Mouse (Mus musculus) testis, adult 2 months (tissue): ENCODE data around the gene Adgrl2. TPM values are rescaled to one million over a fixed set of nuclear protein-coding genes. Genes with fewer than 3 reads are reported as not detected.

Experiments used
- H3K27ac ChIP-seq: fragments of 200-500 bp; 2 replicates; pipeline ENCODE4 v1.5.1; 2012; ENCODE audit warnings: low read depth, low read length; ENCODE audit not compliant: control insufficient read depth, insufficient read depth
- H3K27me3 ChIP-seq: fragments of 200-500 bp; 2 replicates; pipeline ENCODE4 v1.6.1; 2012; ENCODE audit warnings: mild to moderate bottlenecking, low read length, moderate library complexity; ENCODE audit not compliant: control insufficient read depth, insufficient read depth
- H3K36me3 ChIP-seq: fragments of 200-500 bp; 2 replicates; pipeline ENCODE4 v1.6.1; 2012; ENCODE audit warnings: mild to moderate bottlenecking, low read length; ENCODE audit not compliant: control insufficient read depth, insufficient read depth
- H3K4me1 ChIP-seq: fragments of 200-500 bp; 2 replicates; pipeline ENCODE4 v1.6.1; 2012; ENCODE audit warnings: low read length; ENCODE audit not compliant: control insufficient read depth, insufficient read depth
- H3K4me3 ChIP-seq: fragments of 200-500 bp; 2 replicates; pipeline ENCODE4 v1.5.1; 2012; ENCODE audit warnings: low read depth, mild to moderate bottlenecking, low read length, moderate library complexity, mixed read lengths; ENCODE audit not compliant: control insufficient read depth
- CTCF ChIP-seq: fragments of 200-500 bp; IDR thresholded peaks from 2 replicates; pipeline ENCODE4 v1.5.1; 2012; ENCODE audit warnings: low read depth, mild to moderate bottlenecking, inconsistent platforms, low read length, moderate library complexity; ENCODE audit not compliant: control insufficient read depth, insufficient read depth, insufficient replicate concordance
- POLR2A ChIP-seq: fragments of 200-500 bp; IDR thresholded peaks from 2 replicates; pipeline ENCODE4 v1.6.1; 2012; ENCODE audit warnings: low read depth, mild to moderate bottlenecking, inconsistent platforms, low read length, moderate library complexity; ENCODE audit not compliant: control insufficient read depth
- polyA plus RNA-seq: library from polyadenylated mRNA; depleted of rRNA; stranded (reverse); fragments of >200 nt; gene quantifications from 2 replicates; pipeline ENCODE4 v1.2.3, GENCODE M21; 2012

The Adgrl2 gene
- polyA plus RNA-seq, 1 experiment, result 12.9 TPM

DNA sequence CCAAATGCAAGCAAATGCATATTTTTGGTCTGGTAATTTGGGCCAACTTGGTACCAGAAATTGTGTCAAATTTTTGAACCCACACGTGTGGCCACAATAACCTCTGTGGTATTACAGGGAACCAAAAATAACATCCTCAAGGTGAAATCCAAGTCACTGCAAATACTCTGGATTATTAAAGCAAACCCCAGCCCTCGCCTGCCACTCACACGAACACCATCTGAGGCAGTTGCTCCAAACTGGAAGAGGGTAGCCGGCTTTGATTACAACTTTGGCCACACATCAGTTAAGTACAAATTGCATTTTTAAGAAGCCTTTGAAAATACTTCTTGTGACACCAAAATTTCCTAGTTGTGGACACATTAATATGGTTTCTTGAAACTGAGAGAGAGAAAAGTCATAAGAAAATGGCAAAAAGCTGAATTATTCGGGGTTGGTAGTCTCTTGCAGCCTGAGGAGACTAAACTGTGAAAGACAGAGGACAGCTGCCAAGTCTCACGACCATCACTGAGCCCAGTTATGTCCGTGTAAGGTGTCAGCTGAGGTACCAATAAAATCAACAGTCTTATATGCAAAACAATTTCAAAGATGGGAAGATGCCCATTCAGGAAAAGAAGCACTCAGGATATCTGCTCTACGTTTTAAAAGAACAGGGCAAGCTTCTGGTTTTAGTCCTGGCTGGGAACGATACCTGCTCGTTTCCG is 18.3 kb downstream of the Adgrl2 start:
- Histone ChIP-seq H3K27ac (no peak overlapping the region), H3K4me3 (no peak overlapping the region), H3K27me3 (no peaks in the 10 kb centered on the region), H3K4me1 (no peaks in the 10 kb centered on the region), H3K36me3 (no peaks in the 10 kb centered on the region)
- TF ChIP-seq POLR2A (no peak), CTCF (no peak)

DNA sequence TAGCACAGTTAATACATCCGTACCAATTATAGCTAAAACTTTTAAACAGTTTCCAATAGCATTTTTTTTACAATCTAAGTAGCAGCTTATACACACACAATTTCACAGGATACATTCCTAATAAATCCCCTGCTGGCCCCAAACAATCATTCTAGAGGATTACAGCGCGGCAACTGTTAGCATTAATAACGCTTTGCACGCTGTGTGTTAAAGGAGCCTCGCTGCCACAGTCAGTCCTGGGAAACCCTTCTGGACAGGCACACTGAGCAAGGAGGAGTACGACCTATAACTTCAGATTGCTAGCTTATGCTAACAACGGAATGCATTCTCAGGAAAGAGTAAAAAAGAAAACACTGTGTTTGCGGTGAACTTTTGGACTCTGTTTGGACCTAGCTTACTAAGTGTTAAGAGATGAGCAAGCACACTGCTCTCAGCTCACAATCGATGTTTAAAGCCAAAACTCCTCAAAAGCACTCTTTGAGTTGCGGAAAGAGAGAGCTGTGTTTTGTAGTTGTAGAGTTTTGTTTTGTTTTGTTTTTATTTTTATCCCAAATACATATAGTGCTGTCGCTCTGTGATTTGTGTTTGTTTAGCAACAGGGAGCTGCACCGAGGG is 25.3 kb downstream of the Adgrl2 start:
- H3K4me1 ChIP-seq, result no peaks in the 10 kb centered on the region; the same call in 1 of the 2 replicates

GRCm38 (mm10) chr3:148963381-148964044 is 26.8 kb downstream of the Adgrl2 start:
- Histone ChIP-seq H3K27me3 (no peaks in the 10 kb centered on the region), H3K4me3 (no peak overlapping the region), H3K27ac (no peak overlapping the region), H3K4me1 (peaks cover 6% of the 10 kb centered on the region), H3K36me3 (no peaks in the 10 kb centered on the region)
- no peak for TF ChIP-seq CTCF
- no peak for TF ChIP-seq POLR2A

More for the DNA sequence above, 25.3 kb downstream of the Adgrl2 start:
- H3K4me3 ChIP-seq, result no peak overlapping the region
- H3K27me3 ChIP-seq, result no peaks in the 10 kb centered on the region
- H3K36me3 ChIP-seq, result no peaks in the 10 kb centered on the region
- H3K27ac ChIP-seq, result no peak overlapping the region
- TF ChIP-seq POLR2A (no peak), CTCF (no peak)

- Histone ChIP-seq H3K4me3 (no peak overlapping the region), H3K36me3 (no peaks in the 10 kb centered on the region), H3K4me1 (peaks cover 7% of the 10 kb centered on the region), H3K27ac (no peak overlapping the region), H3K27me3 (no peaks in the 10 kb centered on the region)
- TF ChIP-seq POLR2A, result no peak
- no peak for TF ChIP-seq CTCF
Measured at GRCm38 (mm10) chr3:148961611-148962010, 28.7 kb downstream of the Adgrl2 start.

DNA sequence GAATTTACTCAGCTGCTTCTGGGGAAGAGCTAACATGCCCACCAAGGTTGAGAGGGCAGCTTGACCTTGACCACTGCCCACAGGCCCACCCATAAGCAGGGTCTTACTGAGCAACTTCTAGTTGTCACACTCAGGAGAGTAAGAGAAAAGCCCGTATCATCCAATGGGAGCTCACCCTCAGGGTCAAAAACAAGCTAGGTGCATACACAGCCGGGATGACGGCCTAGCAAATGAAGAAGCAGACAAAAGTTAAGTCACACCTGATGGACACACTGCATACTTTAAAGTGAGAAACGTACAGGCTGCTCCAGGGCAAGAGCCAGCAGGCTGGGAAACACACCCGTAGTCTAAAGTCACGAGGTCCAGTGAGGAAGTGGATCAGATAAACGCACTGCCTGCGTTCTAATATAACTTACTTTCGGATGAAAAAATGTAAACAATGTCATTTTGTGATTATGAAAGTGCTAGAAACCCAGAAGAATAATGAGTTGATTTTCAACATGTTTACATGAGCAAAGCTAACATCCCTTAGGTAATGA is 29.5 kb downstream of the Adgrl2 start:
- H3K27ac ChIP-seq, result no peak overlapping the region
- H3K4me1 ChIP-seq, result peaks cover 7% of the 10 kb centered on the region
- TF ChIP-seq CTCF, result no peak
- no peak for TF ChIP-seq POLR2A
- no peaks in the 10 kb centered on the region for H3K36me3 ChIP-seq
- H3K27me3 ChIP-seq, result no peaks in the 10 kb centered on the region
- no peak overlapping the region for H3K4me3 ChIP-seq

DNA sequence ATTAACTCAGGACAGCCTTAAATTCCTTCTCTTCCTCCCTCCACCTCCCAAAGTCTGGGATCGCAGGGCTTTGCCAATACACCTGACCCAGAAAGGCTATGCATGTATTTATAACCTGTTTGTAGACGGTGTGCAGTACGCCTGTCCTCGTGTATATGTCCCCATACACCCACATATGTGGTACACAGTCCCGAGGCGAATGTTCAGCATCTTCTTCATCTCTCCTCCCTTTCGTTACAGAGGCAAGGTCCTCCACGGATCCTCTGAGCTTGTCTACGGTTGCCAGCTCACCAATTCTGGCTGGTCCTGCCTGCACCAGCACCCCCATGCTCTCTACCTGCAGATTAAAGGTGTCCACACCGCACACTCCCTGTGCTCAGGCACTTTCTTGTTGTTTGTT is 30.1 kb downstream of the Adgrl2 start:
- Histone ChIP-seq H3K27ac (no peak overlapping the region), H3K36me3 (no peaks in the 10 kb centered on the region), H3K4me1 (peaks cover 7% of the 10 kb centered on the region), H3K4me3 (no peak overlapping the region), H3K27me3 (no peaks in the 10 kb centered on the region)
- no peak for TF ChIP-seq POLR2A
- TF ChIP-seq CTCF, result no peak
